Mouse (Mus musculus): ENCODE data around the gene Olfr12.

- TF ChIP-seq CTCF (IDR thresholded peaks at IDR 0.05; ENCODE audit: low read depth, low read length) (peak; percentile 38; the same call in 1 of the 2 replicates), POLR2A (IDR thresholded peaks at IDR 0.05; ENCODE audit: extremely low read depth, insufficient read depth, low read length) (no peak)
These were observed 3.1 kb upstream of the Olfr12 start for GRCm38 (mm10) chr1:92614516-92614915.

Measured in liver, adult 2 months (tissue).